Mouse (Mus musculus) liver, adult 2 months (tissue): ENCODE measurements at regions not wholly inside any gene's neighbourhood (a gene's known extent, or its start where the extent isn't known, plus 50 kb on each side); places are given as distances from the start of the nearest gene placed in this dataset.

Experiments
- DNase-seq: peaks from one replicate; pipeline ENCODE4 v3.0.0-alpha.2; 2011; ENCODE audit warnings: low read depth, low spot score; ENCODE audit errors: extremely low read depth
- H3K27ac ChIP-seq: fragments of 200-500 bp; replicated peaks from 2 replicates; pipeline ENCODE4 v1.5.1; 2012; ENCODE audit warnings: low read depth, mild to moderate bottlenecking, control low read depth, inconsistent platforms, low read length; ENCODE audit not compliant: insufficient read depth
- H3K27me3 ChIP-seq: fragments of 200-500 bp; 2 replicates; pipeline ENCODE4 v1.6.1; 2012; ENCODE audit warnings: mild to moderate bottlenecking, moderate library complexity, low read length, inconsistent platforms; ENCODE audit not compliant: control insufficient read depth, insufficient read depth
- H3K36me3 ChIP-seq: fragments of 200-500 bp; 2 replicates; pipeline ENCODE4 v1.6.1; 2012; ENCODE audit warnings: low read length, inconsistent platforms; ENCODE audit not compliant: control insufficient read depth, insufficient read depth
- H3K4me1 ChIP-seq: fragments of 200-500 bp; 2 replicates; pipeline ENCODE4 v1.6.1; 2011; ENCODE audit warnings: low read length; ENCODE audit not compliant: control insufficient read depth, insufficient read depth
- H3K4me3 ChIP-seq: fragments of 200-500 bp; 2 replicates; pipeline ENCODE4 v1.5.1; 2011; ENCODE audit warnings: low read depth, mild to moderate bottlenecking, control low read depth, low read length, moderate library complexity; ENCODE audit not compliant: insufficient read depth
- H3K79me2 ChIP-seq: fragments of 200-500 bp; 2 replicates; pipeline ENCODE4 v1.6.1; 2012; ENCODE audit warnings: inconsistent platforms, mild to moderate bottlenecking, low read length, moderate library complexity; ENCODE audit not compliant: control insufficient read depth, insufficient read depth
- H3K9ac ChIP-seq: fragments of 200-500 bp; 2 replicates; pipeline ENCODE4 v1.6.1; 2012; ENCODE audit warnings: low read depth, mild to moderate bottlenecking, control low read depth, inconsistent platforms, low read length
- CTCF ChIP-seq: fragments of 200-500 bp; IDR thresholded peaks from 2 replicates; pipeline ENCODE4 v1.5.1; 2011; ENCODE audit warnings: low read depth, low read length, control low read depth
- POLR2A ChIP-seq: fragments of 200-500 bp; IDR thresholded peaks from 2 replicates; pipeline ENCODE4 v1.6.1; 2011; ENCODE audit warnings: low read length, control low read depth; ENCODE audit not compliant: insufficient read depth; ENCODE audit errors: extremely low read depth
- WGBS: fragments of 180-500 bp; shearing (Covaris S2); methylation state at CpG from one replicate; pipeline ENCODE4 v1.1.7; 2018; 5-methylcytosine and 5-hydroxymethylcytosine counted together

GRCm38 (mm10) chr10:19187084-19187615, 169.2 kb upstream of the Olig3 start:
- DNase-seq: no peak
- H3K79me2 ChIP-seq: no peaks in the 10 kb centered on the region
- WGBS: 71% methylated on average over 2 of the region's 2 CpGs
- TF ChIP-seq POLR2A (no peak), CTCF (no peak)
- no peaks in the 10 kb centered on the region for H3K27me3 ChIP-seq
- no peak overlapping the region for H3K27ac ChIP-seq
- H3K36me3 ChIP-seq: no peaks in the 10 kb centered on the region
- no peak overlapping the region for H3K9ac ChIP-seq
- no peaks in the 10 kb centered on the region for H3K4me1 ChIP-seq
- H3K4me3 ChIP-seq: no peak overlapping the region

- H3K79me2 ChIP-seq: no peaks in the 10 kb centered on the region
- H3K36me3 ChIP-seq: no peaks in the 10 kb centered on the region
- no peaks in the 10 kb centered on the region for H3K27me3 ChIP-seq
- no peaks in the 10 kb centered on the region for H3K4me1 ChIP-seq
- TF ChIP-seq CTCF (no peak; the same call in 1 of the 2 replicates), POLR2A (no peak)
- 0 out of 2 replicates have a peak overlapping the region, but pooled peaks have one; percentile 0 for H3K9ac ChIP-seq
- H3K4me3 ChIP-seq: peak overlapping the region; percentile 40
- 8% methylated on average over 18 of the region's 18 CpGs for WGBS
- DNase-seq: peak; percentile 53
- no peak overlapping the region for H3K27ac ChIP-seq
Measured at GRCm38 (mm10) chr10:19185790-19186581, 170.3 kb upstream of the Olig3 start.

GRCm38 (mm10) chr10:19184886-19185285, 169.4 kb upstream of the Tnfaip3 start:
- no peaks in the 10 kb centered on the region for H3K36me3 ChIP-seq
- H3K79me2 ChIP-seq: no peaks in the 10 kb centered on the region
- no peaks in the 10 kb centered on the region for H3K27me3 ChIP-seq
- no peak overlapping the region for H3K4me3 ChIP-seq
- no peaks in the 10 kb centered on the region for H3K4me1 ChIP-seq
- H3K27ac ChIP-seq: no peak overlapping the region
- no peak overlapping the region for H3K9ac ChIP-seq
- WGBS: 89% methylated on average over 7 of the region's 7 CpGs
- DNase-seq: no peak
- TF ChIP-seq CTCF (no peak), POLR2A (no peak)

- Histone ChIP-seq H3K4me1 (no peaks in the 10 kb centered on the region), H3K4me3 (no peak overlapping the region), H3K79me2 (no peaks in the 10 kb centered on the region), H3K27me3 (no peaks in the 10 kb centered on the region), H3K36me3 (no peaks in the 10 kb centered on the region), H3K9ac (no peak overlapping the region), H3K27ac (no peak overlapping the region)
- DNase-seq: no peak
- no peak for TF ChIP-seq POLR2A
- no peak for TF ChIP-seq CTCF
- 87% methylated on average over 5 of the region's 5 CpGs for WGBS
Measured at GRCm38 (mm10) chr10:19177895-19178294, 162.4 kb upstream of the Tnfaip3 start.

GRCm38 (mm10) chr10:19177414-19177813, 162.0 kb upstream of the Tnfaip3 start:
- H3K79me2 ChIP-seq: no peaks in the 10 kb centered on the region
- DNase-seq: no peak
- WGBS: 62% methylated on average over 2 of the region's 2 CpGs
- H3K27ac ChIP-seq: no peak overlapping the region
- no peak overlapping the region for H3K9ac ChIP-seq
- no peaks in the 10 kb centered on the region for H3K36me3 ChIP-seq
- TF ChIP-seq CTCF: no peak
- no peaks in the 10 kb centered on the region for H3K27me3 ChIP-seq
- no peak overlapping the region for H3K4me3 ChIP-seq
- H3K4me1 ChIP-seq: no peaks in the 10 kb centered on the region

- DNase-seq: no peak
- Histone ChIP-seq H3K36me3 (no peaks in the 10 kb centered on the region), H3K27me3 (no peaks in the 10 kb centered on the region), H3K4me1 (no peaks in the 10 kb centered on the region), H3K9ac (no peak overlapping the region), H3K4me3 (no peak overlapping the region), H3K27ac (no peak overlapping the region), H3K79me2 (no peaks in the 10 kb centered on the region)
- 79% methylated on average over 3 of the region's 3 CpGs for WGBS
- TF ChIP-seq POLR2A (no peak), CTCF (no peak)
Measured at GRCm38 (mm10) chr10:19176249-19176648, 160.8 kb upstream of the Tnfaip3 start.
